ENCODE assay signal across 21 mouse cellular contexts in genomic region chr10:75945896-75946295, GRCm38 (mm10). TPM values are rescaled to one million over a fixed set of nuclear protein-coding genes. Genes with fewer than 3 reads are reported as not detected.
DNase-seq lines count a peak whose midpoint lies in the region; ATAC-seq and TF ChIP-seq lines count a peak whose summit lies in the region.
"Had no signal": no experiment of that assay in that cellular context is flagged by ENCODE, and none has a peak within 500 bp of the region (broad histone marks: within the 10 kb centered on the region; RNA-seq: fewer than 3 reads in every experiment).

No protein-coding gene starts in this region.

- no peak overlapping the region for H3K9ac ChIP-seq in CH12.LX (ENCODE audit: insufficient read depth, low read depth)
- no peak overlapping the region for H3K9ac ChIP-seq in lung, embryonic 16.5 days (ENCODE audit: low read length)
- H3K9ac ChIP-seq in midbrain, embryonic 11.5 days (ENCODE audit: low read length): no peak overlapping the region
- H3K9ac ChIP-seq: forebrain, embryonic 15.5 days; heart, embryonic 13.5 days; hindbrain, embryonic 15.5 days had no signal

- no peak overlapping the region for H3K4me3 ChIP-seq in CH12.LX (replicated peaks in 1 of 3; ENCODE audit: low read depth in 2 of 3, low read length in 2 of 3, poor library complexity in 1 of 3)
- no peak overlapping the region for H3K4me3 ChIP-seq in lung, embryonic 16.5 days (ENCODE audit: low read length)
- no peak overlapping the region for H3K4me3 ChIP-seq in midbrain, embryonic 11.5 days (ENCODE audit: low read depth, low read length)
- H3K4me3 ChIP-seq: embryonic facial prominence, embryonic 10.5 days; forebrain, embryonic 15.5 days; heart, embryonic 13.5 days; hindbrain, embryonic 15.5 days had no signal

- H3K27ac ChIP-seq in CH12.LX (ENCODE audit: insufficient read depth, low read depth): no peak overlapping the region
- peak overlapping the region; percentile 36 for H3K27ac ChIP-seq in lung, embryonic 16.5 days (ENCODE audit: low read length)
- H3K27ac ChIP-seq in midbrain, embryonic 11.5 days (ENCODE audit: low read depth, low read length): no peak overlapping the region
- H3K27ac ChIP-seq: embryonic facial prominence, embryonic 10.5 days; forebrain, embryonic 15.5 days; heart, embryonic 13.5 days; hindbrain, embryonic 15.5 days had no signal

- TF ChIP-seq POLR2A in CH12.LX (IDR thresholded peaks at IDR 0.05; ENCODE audit: low read depth, low read length): no peak

- H3K36me3 ChIP-seq in CH12.LX (replicated peaks in 1 of 2; ENCODE audit: control insufficient read depth in 1 of 2, insufficient read depth in 1 of 2, low read length in 1 of 2): no peaks in the 10 kb centered on the region
- H3K36me3 ChIP-seq in lung, embryonic 16.5 days (ENCODE audit: control insufficient read depth, insufficient read depth, low read length): no peaks in the 10 kb centered on the region
- no peaks in the 10 kb centered on the region for H3K36me3 ChIP-seq in midbrain, embryonic 11.5 days (ENCODE audit: control insufficient read depth, insufficient read depth, low read length)
- H3K36me3 ChIP-seq: embryonic facial prominence, embryonic 10.5 days; forebrain, embryonic 15.5 days; heart, embryonic 13.5 days; hindbrain, embryonic 15.5 days had no signal

- H3K4me2 ChIP-seq in CH12.LX (ENCODE audit: insufficient read depth, low read depth, poor library complexity, severe bottlenecking): no peak overlapping the region
- H3K4me2 ChIP-seq in lung, embryonic 16.5 days (ENCODE audit: low read depth, low read length): no peak overlapping the region
- no peak overlapping the region for H3K4me2 ChIP-seq in midbrain, embryonic 11.5 days
- H3K4me2 ChIP-seq: forebrain, embryonic 15.5 days; heart, embryonic 13.5 days; hindbrain, embryonic 15.5 days had no signal

- dilution Hi-C loops in CH12.LX (cut with MboI; ENCODE audit: extremely low pct_ligation_motif_present, extremely low pct_unique_long_range_greater_than_20kb, low sequenced_read_pairs): no loop called here

- WGBS in lung, embryonic 16.5 days: 46% methylated on average over 7 of the region's 7 CpGs
- WGBS in midbrain, embryonic 11.5 days: 82% methylated on average over 7 of the region's 7 CpGs

- DNase-seq in CH12.LX (ENCODE audit: extremely low read depth): no peak
- DNase-seq in ZHBTc4 (ENCODE audit: low read depth, low spot score): peak; percentile 39
- peak; percentile 84 for DNase-seq in lung, postnatal 25 days (ENCODE audit: low spot score)
- DNase-seq in midbrain, embryonic 11.5 days (ENCODE audit: low spot score, missing footprints): no peak
- DNase-seq in embryo, embryonic 10 days (ENCODE audit: low spot score): no peak
- DNase-seq in left cerebral cortex, adult 8-10 months (ENCODE audit: low spot score in 2 of 2): no peak
- DNase-seq: adrenal gland, postnatal 14 days; cerebellum, adult 11-12 months; cerebellum, adult 9-11 months; cerebellum, postnatal 36 days; gastrocnemius, postnatal 36 days; heart, postnatal 36 days had no signal

- no peak for TF ChIP-seq EP300 in CH12.LX (IDR thresholded peaks at IDR 0.05; ENCODE audit: low read length)

- no peaks in the 10 kb centered on the region for H3K27me3 ChIP-seq in CH12.LX (replicated peaks)
- H3K27me3 ChIP-seq in lung, embryonic 16.5 days (ENCODE audit: control insufficient read depth, insufficient read depth, low read depth, low read length): no peaks in the 10 kb centered on the region; the same call in 1 of the 2 replicates
- H3K27me3 ChIP-seq in midbrain, embryonic 11.5 days (ENCODE audit: control insufficient read depth, insufficient read depth, low read length): peaks cover 9% of the 10 kb centered on the region; the same call in 1 of the 2 replicates

- peak in 1 of 2 experiments; percentile 15; a peak in 1 of 4 replicates for TF ChIP-seq CTCF in CH12.LX (conservative IDR thresholded peaks at IDR 0.05 in 1 of 2, IDR thresholded peaks at IDR 0.05 in 1 of 2; ENCODE audit: low read depth in 2 of 2, low read length in 2 of 2)

- H3K79me2 ChIP-seq in CH12.LX (replicated peaks; ENCODE audit: control insufficient read depth, extremely low read depth, insufficient read depth, poor library complexity, severe bottlenecking): no peaks in the 10 kb centered on the region

- ATAC-seq in lung, embryonic 16.5 days (ENCODE audit: low read depth): peak; percentile 27; the same call in 1 of the 2 replicates
- ATAC-seq in midbrain, embryonic 11.5 days (ENCODE audit: low FRiP score): no peak
- ATAC-seq: forebrain, embryonic 15.5 days had no signal

- peaks cover 32 to 74% of the 10 kb centered on the region in 2 experiments for H3K4me1 ChIP-seq in CH12.LX (ENCODE audit: control insufficient read depth in 1 of 2, insufficient read depth in 2 of 2)
- peaks cover 18% of the 10 kb centered on the region; the same call in 1 of the 2 replicates for H3K4me1 ChIP-seq in lung, embryonic 16.5 days (replicated peaks; ENCODE audit: control insufficient read depth, insufficient read depth, low read length)
- peaks cover 3% of the 10 kb centered on the region; the same call in 1 of the 2 replicates for H3K4me1 ChIP-seq in midbrain, embryonic 11.5 days (ENCODE audit: control insufficient read depth, insufficient read depth, low read length)

- peak; percentile 5 for TF ChIP-seq RAD21 in CH12.LX (IDR thresholded peaks at IDR 0.05; ENCODE audit: low read depth, low read length)

- no peaks in the 10 kb centered on the region for H3K9me3 ChIP-seq in CH12.LX (replicated peaks; ENCODE audit: low read length)
- no peaks in the 10 kb centered on the region for H3K9me3 ChIP-seq in lung, embryonic 16.5 days (ENCODE audit: control insufficient read depth, low read length)
- no peaks in the 10 kb centered on the region for H3K9me3 ChIP-seq in midbrain, embryonic 11.5 days (ENCODE audit: control insufficient read depth, low read length)
- H3K9me3 ChIP-seq: embryonic facial prominence, embryonic 10.5 days; forebrain, embryonic 15.5 days; heart, embryonic 13.5 days; hindbrain, embryonic 15.5 days had no signal

- in situ Hi-C loops in CH12.LX (cut with MboI; ENCODE audit: low pct_ligation_motif_present, low pct_unique_long_range_greater_than_20kb, low sequenced_read_pairs): no loop called here

TF ChIP-seq in CH12.LX, 34 proteins besides CTCF, POLR2A, EP300 and RAD21 (continues in another document):
- TF ChIP-seq MXI1 (IDR thresholded peaks at IDR 0.05; ENCODE audit: low read depth, low read length): no peak
- no peak for TF ChIP-seq USF1 (IDR thresholded peaks at IDR 0.05; ENCODE audit: low read depth, low read length)
- TF ChIP-seq PAX5 (IDR thresholded peaks at IDR 0.05; ENCODE audit: low read length): no peak
- no peak for TF ChIP-seq NRF1 (IDR thresholded peaks at IDR 0.05; ENCODE audit: low read depth, low read length)
- no peak for TF ChIP-seq MEF2A (IDR thresholded peaks at IDR 0.05; ENCODE audit: borderline replicate concordance, low read depth, low read length)
- no peak for TF ChIP-seq UBTF (IDR thresholded peaks at IDR 0.05; ENCODE audit: low read depth, low read length)
- TF ChIP-seq USF2 (conservative IDR thresholded peaks at IDR 0.05; ENCODE audit: low read depth, low read length): no peak
- no peak for TF ChIP-seq ETS1 (conservative IDR thresholded peaks at IDR 0.05; ENCODE audit: low read depth, low read length)
- TF ChIP-seq E2F4 (IDR thresholded peaks at IDR 0.05; ENCODE audit: insufficient replicate concordance, low read depth, low read length): no peak
- TF ChIP-seq TCF12 (IDR thresholded peaks at IDR 0.05; ENCODE audit: low read depth, low read length): no peak
- no peak for TF ChIP-seq JUN (IDR thresholded peaks at IDR 0.05; ENCODE audit: insufficient read depth, low read depth, low read length)
- no peak for TF ChIP-seq MAFK (IDR thresholded peaks at IDR 0.05; ENCODE audit: insufficient replicate concordance, low read length)
- TF ChIP-seq RCOR1 (conservative IDR thresholded peaks at IDR 0.05; ENCODE audit: low read depth, low read length): no peak

RNA-seq across cellular contexts. Expression of gene Vpreb3, which starts 3.0 kb away (rescaled TPM):
- 35.6 and 51.5 TPM in 2 replicates for total RNA-seq in CH12.LX (2012; rRNA removed)
- 66.3 and 90.1 TPM in 2 replicates for total RNA-seq in CH12.LX (2014; rRNA removed)
- 104 and 135 TPM in 2 replicates for polyA plus RNA-seq in CH12.LX (2012; ENCODE audit: insufficient read length, low read depth)
- polyA plus RNA-seq in lung, embryonic 16.5 days (2015; fragmentation: Nextera tagmentation; extraction: Ambion mirVana): 0.60 and 1.0 TPM in 2 replicates
- polyA plus RNA-seq in midbrain, embryonic 11.5 days (2014; fragmentation: Nextera tagmentation; extraction: Ambion mirVana): 0.47 and 0.70 TPM in 2 replicates
- not detected for total RNA-seq in left cerebral cortex, adult 8-10 months (2022)
- total RNA-seq: gastrocnemius, adult 8-10 months; gastrocnemius, postnatal 36 days; heart, postnatal 36 days had no signal
- polyA plus RNA-seq: hindbrain, embryonic 11.5 days had no signal

RNA-seq across cellular contexts. Expression of gene Gm867, which starts 5.4 kb away (rescaled TPM):
- 0.21 and 0.42 TPM in 2 replicates for total RNA-seq in CH12.LX (2012; rRNA removed)
- not detected in 2 replicates for total RNA-seq in CH12.LX (2014; rRNA removed)
- 2.6 and 3.5 TPM in 2 replicates for polyA plus RNA-seq in CH12.LX (2012; ENCODE audit: insufficient read length, low read depth)
- polyA plus RNA-seq in lung, embryonic 16.5 days (2015; fragmentation: Nextera tagmentation; extraction: Ambion mirVana): 0.97 and 1.0 TPM in 2 replicates
- polyA plus RNA-seq in midbrain, embryonic 11.5 days (2014; fragmentation: Nextera tagmentation; extraction: Ambion mirVana): 0.48 and 1.5 TPM in 2 replicates
- under 1 TPM; 0.41 to 0.91 (median 0.70) TPM for total RNA-seq in left cerebral cortex, adult 8-10 months (2022)
- total RNA-seq: gastrocnemius, adult 8-10 months; gastrocnemius, postnatal 36 days; heart, postnatal 36 days had no signal

RNA-seq across cellular contexts. Expression of gene Gm5134, which starts 8.4 kb away (rescaled TPM):
- total RNA-seq in CH12.LX (2012; rRNA removed) (0.84 and 1.6 TPM in 2 replicates), CH12.LX (2014; rRNA removed) (0.40 and 0.45 TPM in 2 replicates)
- polyA plus RNA-seq in CH12.LX (2012; ENCODE audit: insufficient read length, low read depth): 0.34 and 1.0 TPM in 2 replicates
- polyA plus RNA-seq in lung, embryonic 16.5 days (2015; fragmentation: Nextera tagmentation; extraction: Ambion mirVana): not detected in 2 replicates
- polyA plus RNA-seq in midbrain, embryonic 11.5 days (2014; fragmentation: Nextera tagmentation; extraction: Ambion mirVana): 0.06 and 0.11 TPM in 2 replicates
- under 1 TPM in 1 of 4 experiments, not detected in 3; 0.27 TPM for total RNA-seq in left cerebral cortex, adult 8-10 months (2022)
- total RNA-seq: adrenal gland, postnatal 14 days; gastrocnemius, adult 8-10 months; gastrocnemius, postnatal 36 days; heart, postnatal 36 days had no signal
- polyA plus RNA-seq: forebrain, embryonic 11.5 days; forebrain, embryonic 15.5 days; heart, embryonic 13.5 days; heart, postnatal 0 days; hindbrain, embryonic 15.5 days had no signal

RNA-seq across cellular contexts. Expression of gene Mmp11, which starts 9.6 kb away (rescaled TPM):
- total RNA-seq in CH12.LX (2012; rRNA removed) (0.76 and 1.1 TPM in 2 replicates), CH12.LX (2014; rRNA removed) (not detected in 2 replicates)
- polyA plus RNA-seq in CH12.LX (2012; ENCODE audit: insufficient read length, low read depth): 0.56 and 0.99 TPM in 2 replicates
- polyA plus RNA-seq in lung, embryonic 16.5 days (2015; fragmentation: Nextera tagmentation; extraction: Ambion mirVana): 74.1 and 77.1 TPM in 2 replicates
- 33.6 and 34.6 TPM in 2 replicates for polyA plus RNA-seq in midbrain, embryonic 11.5 days (2014; fragmentation: Nextera tagmentation; extraction: Ambion mirVana)
- 1 to 10 TPM; 1.5 to 3.0 (median 1.7) TPM for total RNA-seq in left cerebral cortex, adult 8-10 months (2022)

RNA-seq across cellular contexts. Expression of gene Chchd10, which starts 13.0 kb away (rescaled TPM):
- 243 and 254 TPM in 2 replicates for total RNA-seq in CH12.LX (2012; rRNA removed)
- total RNA-seq in CH12.LX (2014; rRNA removed): 119 and 147 TPM in 2 replicates
- polyA plus RNA-seq in CH12.LX (2012; ENCODE audit: insufficient read length, low read depth): 412 and 540 TPM in 2 replicates
- polyA plus RNA-seq in lung, embryonic 16.5 days (2015; fragmentation: Nextera tagmentation; extraction: Ambion mirVana): 68.7 and 70.0 TPM in 2 replicates
- 5.5 and 6.4 TPM in 2 replicates for polyA plus RNA-seq in midbrain, embryonic 11.5 days (2014; fragmentation: Nextera tagmentation; extraction: Ambion mirVana)
- total RNA-seq in left cerebral cortex, adult 8-10 months (2022): 100 to 1,000 TPM; 356 to 427 (median 392) TPM

Comparison
In these comparisons a context has a peak if more than half of its experiments do, and no peak if none do; other contexts are left out.
1. DNase-seq: peak in ZHBTc4 (single experiment) and lung, postnatal 25 days (single experiment); none in CH12.LX (single experiment), midbrain, embryonic 11.5 days (single experiment), embryo, embryonic 10 days (single experiment) and left cerebral cortex, adult 8-10 months (0 of 2).
2. RNA of gene Vpreb3, which starts 3.0 kb away (polyA plus RNA-seq): 104 to 135 TPM in CH12.LX; 0.47 to 0.70 TPM in midbrain, embryonic 11.5 days and 0.60 to 1.0 TPM in lung, embryonic 16.5 days; every median in the first group is over 10 times any median in the second.